Mouse (Mus musculus) CH12.LX (cell line): ENCODE results near the gene Mindy4b-ps. TPM values are rescaled to one million over a fixed set of nuclear protein-coding genes. Genes with fewer than 3 reads are reported as not detected.
A peak's percentile ranks its signal among the peaks of the same experiment; 100 is the strongest.

ENCODE experiments used
- DNase-seq: peaks from one replicate; pipeline ENCODE4 v3.0.0-alpha.2; 2013; ENCODE audit errors: extremely low read depth
- H3K27ac ChIP-seq: 2 replicates; pipeline ENCODE4 v1.5.1; 2012; ENCODE audit warnings: low read depth, mild to moderate bottlenecking, control low read depth, moderate library complexity; ENCODE audit not compliant: insufficient read depth
- H3K27me3 ChIP-seq: replicated peaks from 2 replicates; pipeline ENCODE3; 2012; ENCODE audit warnings: inconsistent platforms
- H3K36me3 ChIP-seq, 2 experiments: replicated peaks in 1 of 2; 2 replicates each; pipeline versions ENCODE3 to v1.6.1; 2012; ENCODE audit warnings: inconsistent platforms in 1 of 2, low read length in 1 of 2, mild to moderate bottlenecking in 1 of 2, mixed read lengths in 1 of 2, moderate library complexity in 1 of 2; ENCODE audit not compliant: control insufficient read depth in 1 of 2, insufficient read depth in 1 of 2
- H3K4me1 ChIP-seq, 2 experiments: 2 replicates each; pipeline ENCODE4 v1.6.1; 2012; ENCODE audit warnings: inconsistent platforms in 1 of 2, moderate library complexity in 1 of 2; ENCODE audit not compliant: insufficient read depth in 2 of 2, control insufficient read depth in 1 of 2
- H3K4me2 ChIP-seq: 2 replicates; pipeline ENCODE4 v1.6.1; 2012; ENCODE audit warnings: low read depth, mild to moderate bottlenecking, control low read depth; ENCODE audit not compliant: poor library complexity, insufficient read depth, severe bottlenecking
- H3K4me3 ChIP-seq, 3 experiments: fragments of 150-350 bp in 1 of 3; sonication (generic) in 1 of 3; replicated peaks in 1 of 3; 2 replicates each; pipeline versions ENCODE3 to v1.5.1; 2011 to 2012; ENCODE audit warnings: low read depth in 2 of 3, low read length in 2 of 3, mild to moderate bottlenecking in 2 of 3, moderate library complexity in 2 of 3, control low read depth in 1 of 3, improper control_type of control experiment in 1 of 3, inconsistent platforms in 1 of 3, mixed read lengths in 1 of 3; ENCODE audit not compliant: poor library complexity in 1 of 3
- H3K79me2 ChIP-seq: replicated peaks from 2 replicates; pipeline ENCODE4 v1.6.1; 2012; ENCODE audit warnings: mild to moderate bottlenecking, moderate library complexity; ENCODE audit not compliant: control insufficient read depth, poor library complexity, insufficient read depth, severe bottlenecking; ENCODE audit errors: extremely low read depth
- H3K9ac ChIP-seq: 2 replicates; pipeline ENCODE4 v1.6.1; 2012; ENCODE audit warnings: low read depth, mild to moderate bottlenecking, control low read depth, moderate library complexity; ENCODE audit not compliant: insufficient read depth
- H3K9me3 ChIP-seq: replicated peaks from 2 replicates; pipeline ENCODE3; 2012; ENCODE audit warnings: low read length, inconsistent platforms, mixed read lengths
- CTCF ChIP-seq, 2 experiments: IDR thresholded peaks in 1 of 2; conservative IDR thresholded peaks in 1 of 2; 2 replicates each; pipeline ENCODE4 v1.5.1; 2011 to 2012; ENCODE audit warnings: low read depth in 2 of 2, low read length in 2 of 2, improper control_type of control experiment in 1 of 2, inconsistent platforms in 1 of 2, mild to moderate bottlenecking in 1 of 2, moderate library complexity in 1 of 2
- E2F4 ChIP-seq: IDR thresholded peaks from 2 replicates; pipeline ENCODE4 v1.6.1; 2011; ENCODE audit warnings: low read depth, low read length, improper control_type of control experiment; ENCODE audit not compliant: insufficient replicate concordance
- IRF4 ChIP-seq: IDR thresholded peaks from 2 replicates; pipeline ENCODE4 v1.6.1; 2014; ENCODE audit warnings: low read depth, mild to moderate bottlenecking, inconsistent platforms, low read length, improper control_type of control experiment
- JUND ChIP-seq: conservative IDR thresholded peaks from 2 replicates; pipeline ENCODE4 v1.6.1; 2011; ENCODE audit warnings: low read depth, low read length, improper control_type of control experiment
- KAT2A ChIP-seq: IDR thresholded peaks from 2 replicates; pipeline ENCODE4 v1.6.1; 2012; ENCODE audit warnings: low read length, improper control_type of control experiment, inconsistent platforms; ENCODE audit not compliant: insufficient replicate concordance
- MEF2A ChIP-seq: IDR thresholded peaks from 2 replicates; pipeline ENCODE4 v1.6.1; 2014; ENCODE audit warnings: low read depth, mild to moderate bottlenecking, inconsistent platforms, low read length, improper control_type of control experiment, borderline replicate concordance
- MYC ChIP-seq: IDR thresholded peaks from 2 replicates; pipeline ENCODE4 v1.6.1; 2011; ENCODE audit warnings: low read depth, mild to moderate bottlenecking, improper control_type of control experiment, low read length
- NELFE ChIP-seq: IDR thresholded peaks from 2 replicates; pipeline ENCODE4 v1.6.1; 2011; ENCODE audit warnings: low read depth, low read length, improper control_type of control experiment
- PAX5 ChIP-seq: IDR thresholded peaks from 2 replicates; pipeline ENCODE4 v1.6.1; 2012; ENCODE audit warnings: low read length, inconsistent platforms, mixed read lengths
- RAD21 ChIP-seq: IDR thresholded peaks from 2 replicates; pipeline ENCODE4 v1.6.1; 2011; ENCODE audit warnings: low read depth, mild to moderate bottlenecking, low read length, improper control_type of control experiment, moderate library complexity
- RCOR1 ChIP-seq: conservative IDR thresholded peaks from 2 replicates; pipeline ENCODE4 v1.6.1; 2012; ENCODE audit warnings: low read depth, mild to moderate bottlenecking, inconsistent platforms, low read length, improper control_type of control experiment
- SMC3 ChIP-seq: IDR thresholded peaks from 2 replicates; pipeline ENCODE4 v1.6.1; 2011; ENCODE audit warnings: low read depth, low read length, improper control_type of control experiment
- ZC3H11A ChIP-seq: IDR thresholded peaks from 2 replicates; pipeline ENCODE4 v1.6.1; 2012; ENCODE audit warnings: low read depth, mild to moderate bottlenecking, inconsistent platforms, low read length, improper control_type of control experiment
- ZKSCAN1 ChIP-seq: IDR thresholded peaks from 2 replicates; pipeline ENCODE4 v1.6.1; 2012; ENCODE audit warnings: low read depth, inconsistent platforms, low read length, improper control_type of control experiment, borderline replicate concordance
- ZNF384 ChIP-seq: IDR thresholded peaks from 2 replicates; pipeline ENCODE4 v1.6.1; 2012; ENCODE audit warnings: low read depth, low read length, improper control_type of control experiment, inconsistent platforms
- dilution Hi-C: fragments of 300-500 bp; cut with MboI; formaldehyde crosslinking; loops from 2 replicates; pipeline ENCODE4 v1.14.3; 2020; ENCODE audit warnings: low sequenced_read_pairs; ENCODE audit not compliant: extremely low pct_unique_long_range_greater_than_20kb, extremely low pct_ligation_motif_present
- in situ Hi-C: fragments of 300-500 bp; cut with MboI; formaldehyde crosslinking; loops from 3 replicates; pipeline ENCODE4 v1.14.3; 2019; ENCODE audit warnings: low sequenced_read_pairs, low pct_ligation_motif_present, low pct_unique_long_range_greater_than_20kb, mixed read lengths
- polyA plus RNA-seq: library from polyadenylated mRNA; unstranded; fragments of >175 nt; gene quantifications from 2 replicates; pipeline ENCODE4 v1.2.1, GENCODE M21; 2012; ENCODE audit warnings: low read depth; ENCODE audit not compliant: insufficient read length
- total RNA-seq, 2 experiments: library from RNA; depleted of rRNA; stranded (reverse); fragments of 300-350 nt in 1 of 2; fragments of >200 nt in 1 of 2; gene quantifications; 2 replicates each; pipeline ENCODE4 v1.2.3; 2012 to 2014

The Mindy4b-ps gene
- total and polyA plus RNA-seq, 3 experiments: not detected

DNA sequence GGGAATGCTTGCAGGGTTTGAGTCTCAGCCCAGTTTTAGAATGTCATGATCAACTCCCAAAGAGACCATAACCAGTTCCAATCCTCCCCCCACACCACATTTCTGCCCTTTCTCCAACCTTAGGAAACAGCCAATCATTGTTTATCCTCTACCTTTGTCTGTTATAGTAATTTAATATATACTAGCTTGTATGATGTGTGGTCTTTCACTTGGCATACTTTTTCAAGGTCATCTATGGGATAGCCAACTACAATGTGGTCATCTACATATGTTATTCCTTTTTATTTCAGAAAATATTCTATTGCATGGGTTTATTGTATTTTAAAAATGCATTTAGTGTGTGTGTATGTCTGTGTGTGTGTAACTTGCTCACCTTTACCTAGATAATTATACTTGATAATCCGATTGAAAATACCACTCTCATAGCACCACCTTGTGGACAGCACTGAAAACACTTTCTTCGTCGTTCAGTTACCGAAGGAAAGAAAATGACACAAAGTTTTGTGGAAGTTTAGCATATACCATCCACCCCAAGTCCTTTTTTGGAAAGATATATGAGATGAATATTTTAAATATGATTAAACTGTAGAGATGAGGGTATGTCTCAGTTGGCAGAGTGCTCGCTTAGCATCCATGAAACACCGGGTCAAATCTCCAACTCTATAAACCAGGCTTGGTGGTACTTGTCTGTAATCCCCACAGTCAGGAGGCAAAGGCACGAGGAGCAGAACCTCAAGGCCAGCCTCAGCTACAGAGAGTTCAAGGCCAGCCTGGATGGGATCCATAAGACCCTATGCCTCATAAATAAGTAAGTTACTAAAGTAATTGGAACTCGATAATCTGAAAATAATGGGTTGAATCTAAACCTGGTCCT is 37.7 kb downstream of the Mindy4b-ps start:
- no peak overlapping the region for H3K9ac ChIP-seq
- 0 out of 2 replicates have a peak overlapping the region, but pooled peaks have one; percentile 24 for H3K4me2 ChIP-seq
- H3K27me3 ChIP-seq: no peaks in the 10 kb centered on the region
- TF ChIP-seq RCOR1 (no peak), JUND (peak; percentile 41; the same call in 1 of the 2 replicates), PAX5 (no peak), KAT2A (no peak), MEF2A (no peak), E2F4 (0 out of 2 replicates have a peak, but pooled peaks have one; percentile 35), ZKSCAN1 (no peak), MYC (peak; percentile 56; the same call in 1 of the 2 replicates), CTCF (conservative IDR thresholded peaks at IDR 0.05 in 1 of 2, IDR thresholded peaks at IDR 0.05 in 1 of 2; ENCODE audit: low read depth in 2 of 2, low read length in 2 of 2) (peak; percentile 19 to 91; a peak in 3 of 4 replicates), NELFE (no peak), SMC3 (peak; percentile 94), ZC3H11A (peak; percentile 86), IRF4 (0 out of 2 replicates have a peak, but pooled peaks have one; percentile 30), ZNF384 (peak; percentile 38; the same call in 1 of the 2 replicates), RAD21 (peak; percentile 96)
- H3K9me3 ChIP-seq: no peaks in the 10 kb centered on the region
- no peak overlapping the region for H3K4me3 ChIP-seq
- H3K36me3 ChIP-seq: no peaks in the 10 kb centered on the region
- H3K79me2 ChIP-seq: no peaks in the 10 kb centered on the region
- H3K27ac ChIP-seq: no peak overlapping the region
- in situ Hi-C loops (loop anchor here (5.0 to 25.0 kb wide), 4 partner anchors 62 to 622 kb away; no protein-coding TSS in a partner anchor), dilution Hi-C loops (no loop called here)
- DNase-seq: peak; percentile 44
- peaks cover 12 to 15% of the 10 kb centered on the region in 2 experiments for H3K4me1 ChIP-seq

GRCm38 (mm10) chr3:58783602-58784218 is 38.4 kb downstream of the Mindy4b-ps start:
- Histone ChIP-seq H3K27ac (no peak overlapping the region), H3K4me2 (no peak overlapping the region), H3K27me3 (no peaks in the 10 kb centered on the region), H3K4me3 (no peak overlapping the region), H3K9me3 (peaks cover 4% of the 10 kb centered on the region), H3K4me1 (peaks cover 12 to 15% of the 10 kb centered on the region in 2 experiments), H3K79me2 (no peaks in the 10 kb centered on the region), H3K9ac (no peak overlapping the region), H3K36me3 (no peaks in the 10 kb centered on the region)
- dilution Hi-C loops (no loop called here), in situ Hi-C loops (loop anchor here (5.0 to 25.0 kb wide), 4 partner anchors 61 to 621 kb away; no protein-coding TSS in a partner anchor)
- no peak for TF ChIP-seq MEF2A
- 0 out of 2 replicates have a peak, but pooled peaks have one; percentile 14 for TF ChIP-seq MYC
- no peak for DNase-seq
